Mouse (Mus musculus) limb, embryonic 10.5 days (tissue): ENCODE measurements at regions not wholly inside any gene's neighbourhood (a gene's known extent, or its start where the extent isn't known, plus 50 kb on each side); places are given as distances from the start of the nearest gene placed in this dataset.
A peak's percentile ranks its signal among the peaks of the same experiment; 100 is the strongest.

Experiments
- DNase-seq: peaks from one replicate; pipeline ENCODE4 v3.0.0-alpha.2; 2017; ENCODE audit warnings: low spot score
- H3K27ac ChIP-seq: fragments of 300-500 bp; sonication (generic); 2 replicates; pipeline ENCODE4 v1.5.1; 2016; ENCODE audit warnings: mild to moderate bottlenecking
- H3K27me3 ChIP-seq: fragments of 300-500 bp; sonication (generic); 2 replicates; pipeline ENCODE4 v1.6.1; 2016; ENCODE audit warnings: low read depth, mild to moderate bottlenecking; ENCODE audit not compliant: poor library complexity, severe bottlenecking
- H3K36me3 ChIP-seq: fragments of 300-500 bp; sonication (generic); 2 replicates; pipeline ENCODE4 v1.6.1; 2016; ENCODE audit warnings: mild to moderate bottlenecking, moderate library complexity
- H3K4me1 ChIP-seq: fragments of 300-500 bp; sonication (generic); 2 replicates; pipeline ENCODE4 v1.6.1; 2016
- H3K4me3 ChIP-seq: fragments of 300-500 bp; sonication (generic); 2 replicates; pipeline ENCODE4 v1.5.1; 2016; ENCODE audit warnings: mild to moderate bottlenecking, moderate library complexity
- H3K9me3 ChIP-seq: fragments of 300-500 bp; sonication (generic); replicated peaks from 2 replicates; pipeline ENCODE4 v1.6.1; 2016; ENCODE audit warnings: mild to moderate bottlenecking
- WGBS: fragments of 180-500 bp; shearing (Covaris S2); methylation state at CpG from one replicate; pipeline ENCODE4 v1.1.7; 2016; 5-methylcytosine and 5-hydroxymethylcytosine counted together

DNA sequence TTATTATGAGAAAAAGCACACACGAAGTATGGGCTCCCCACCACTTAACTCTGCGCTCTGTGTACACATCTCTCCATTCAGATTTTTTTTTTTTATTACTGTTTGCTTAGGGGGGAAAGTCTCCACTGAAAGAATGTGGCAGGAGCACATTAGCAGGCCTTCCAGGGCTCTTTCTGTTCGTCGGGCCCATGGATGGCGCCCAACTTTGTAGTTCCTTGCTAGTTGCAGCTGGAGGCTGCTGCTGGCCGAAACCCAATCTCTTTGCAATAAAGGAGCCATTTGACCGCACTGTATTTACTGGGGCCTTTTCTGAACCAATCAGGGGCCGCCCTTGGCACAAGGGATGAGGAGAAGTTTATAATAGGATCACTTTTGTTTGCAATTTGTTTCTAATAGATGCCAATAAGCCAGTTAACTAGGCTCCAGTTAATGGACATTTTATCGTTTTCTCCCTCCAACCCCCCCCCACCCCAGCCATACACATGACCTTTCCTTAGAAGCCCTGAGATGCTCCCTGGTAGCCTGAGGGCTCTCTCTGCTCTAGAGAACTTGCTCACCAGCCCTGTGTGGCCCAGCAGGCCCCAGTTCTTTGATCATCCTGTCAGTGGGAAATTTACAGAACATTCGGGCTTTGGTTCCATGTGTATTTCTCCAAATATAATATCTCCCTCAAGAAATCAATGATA lies 104.3 kb downstream of the Evx1 start:
- H3K9me3 ChIP-seq: no peaks in the 10 kb centered on the region
- H3K27me3 ChIP-seq: peaks cover 9% of the 10 kb centered on the region; the same call in 1 of the 2 replicates
- no peaks in the 10 kb centered on the region for H3K36me3 ChIP-seq
- H3K4me3 ChIP-seq: no peak overlapping the region
- WGBS: 26% methylated on average over 10 of the region's 10 CpGs
- H3K4me1 ChIP-seq: peaks cover 34% of the 10 kb centered on the region
- H3K27ac ChIP-seq: no peak overlapping the region
- DNase-seq: peak; percentile 57

DNA sequence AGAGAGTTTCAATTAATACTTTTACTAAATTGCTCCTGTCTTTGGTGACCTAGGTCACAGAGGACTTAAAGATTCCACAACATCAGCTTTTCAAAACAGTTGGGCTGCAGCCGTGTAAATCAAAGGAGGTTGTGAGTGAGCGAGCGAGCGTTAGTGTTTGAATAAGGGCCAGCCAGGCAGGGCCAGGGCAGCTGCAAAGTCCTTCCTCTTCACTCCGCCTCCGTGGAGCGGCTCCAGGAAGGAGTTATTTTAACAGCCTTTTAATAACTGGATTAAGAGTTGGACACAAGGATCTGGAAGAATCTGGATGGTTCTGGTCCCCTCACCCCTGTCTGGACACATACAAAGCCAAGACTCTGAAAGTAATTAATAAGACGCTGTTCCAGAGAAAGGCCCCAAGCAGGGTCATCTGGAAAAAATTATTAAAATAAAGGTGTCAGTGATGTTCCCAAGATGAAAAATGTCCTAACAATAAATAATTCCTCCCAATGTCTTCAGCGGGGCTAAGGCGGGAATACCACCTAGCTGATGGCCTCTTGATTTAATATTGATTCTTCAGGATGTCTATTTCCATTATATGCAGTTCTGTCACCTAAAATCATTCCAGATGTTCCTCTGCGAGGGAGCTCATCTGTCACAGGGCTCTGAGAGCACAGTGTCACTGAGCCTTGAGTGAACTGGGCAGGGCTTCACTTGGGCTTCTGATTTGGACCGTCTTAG lies 105.3 kb downstream of the Evx1 start:
- WGBS: 10% methylated on average over 12 of the region's 12 CpGs
- peak overlapping the region; percentile 56; the same call in 1 of the 2 replicates for H3K27ac ChIP-seq

GRCm38 (mm10) chr6:52420276-52420970 lies 107.1 kb downstream of the Evx1 start:
- Histone ChIP-seq H3K4me1 (peaks cover 34% of the 10 kb centered on the region), H3K9me3 (peaks cover 2% of the 10 kb centered on the region; the same call in 1 of the 2 replicates), H3K36me3 (no peaks in the 10 kb centered on the region), H3K27me3 (peaks cover 9% of the 10 kb centered on the region; the same call in 1 of the 2 replicates), H3K4me3 (no peak overlapping the region), H3K27ac (no peak overlapping the region)
- WGBS: 66% methylated on average over 7 of the region's 7 CpGs
- no peak for DNase-seq

More for the DNA sequence above, 105.3 kb downstream of the Evx1 start:
- Histone ChIP-seq H3K4me3 (no peak overlapping the region), H3K27me3 (peaks cover 9% of the 10 kb centered on the region; the same call in 1 of the 2 replicates), H3K9me3 (no peaks in the 10 kb centered on the region), H3K36me3 (no peaks in the 10 kb centered on the region), H3K4me1 (peaks cover 34% of the 10 kb centered on the region)
- peak; percentile 56 for DNase-seq

- Histone ChIP-seq H3K4me3 (no peak overlapping the region), H3K9me3 (peaks cover 2% of the 10 kb centered on the region; the same call in 1 of the 2 replicates), H3K27ac (no peak overlapping the region), H3K27me3 (peaks cover 9% of the 10 kb centered on the region; the same call in 1 of the 2 replicates), H3K36me3 (no peaks in the 10 kb centered on the region), H3K4me1 (peaks cover 28% of the 10 kb centered on the region)
- no peak for DNase-seq
- WGBS: 87% methylated on average over 6 of the region's 6 CpGs
Measured at GRCm38 (mm10) chr6:52421771-52422170, 108.5 kb downstream of the Evx1 start.

GRCm38 (mm10) chr6:52422686-52423085 lies 109.4 kb downstream of the Evx1 start:
- Histone ChIP-seq H3K27ac (no peak overlapping the region), H3K4me1 (peaks cover 18% of the 10 kb centered on the region), H3K27me3 (peaks cover 9% of the 10 kb centered on the region; the same call in 1 of the 2 replicates), H3K9me3 (peaks cover 2% of the 10 kb centered on the region; the same call in 1 of the 2 replicates), H3K4me3 (no peak overlapping the region), H3K36me3 (no peaks in the 10 kb centered on the region)
- 89% methylated on average over 10 of the region's 10 CpGs for WGBS
- no peak for DNase-seq

DNA sequence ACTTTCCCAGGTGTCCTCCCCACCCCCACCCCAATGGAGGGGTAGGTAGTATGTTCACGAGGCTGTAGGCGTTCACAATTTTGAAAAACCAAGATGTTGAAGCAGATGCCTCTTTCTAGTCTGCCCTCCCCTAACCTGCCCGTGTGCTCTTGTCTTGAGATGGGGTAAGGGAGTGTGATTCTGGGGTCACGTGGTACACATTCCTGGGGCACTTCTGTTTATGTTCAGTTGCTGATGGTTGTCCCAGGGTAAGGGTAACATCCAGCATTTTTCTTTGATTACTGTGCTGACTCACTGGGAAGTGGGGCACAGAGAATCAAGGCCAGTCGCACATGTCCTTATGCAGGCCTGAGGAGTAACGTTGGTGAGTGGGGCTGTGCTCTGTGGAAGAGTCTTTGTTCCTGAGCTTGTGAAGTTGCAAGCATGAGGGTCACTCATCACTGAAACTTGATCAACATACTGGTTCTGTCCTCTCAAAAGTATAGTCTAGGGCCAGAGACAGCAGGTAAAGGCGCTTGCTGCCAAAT lies 110.3 kb downstream of the Evx1 start:
- H3K4me3 ChIP-seq: no peak overlapping the region
- H3K4me1 ChIP-seq: peaks cover 17% of the 10 kb centered on the region
- H3K27ac ChIP-seq: no peak overlapping the region
- peaks cover 2% of the 10 kb centered on the region; the same call in 1 of the 2 replicates for H3K9me3 ChIP-seq
- no peak for DNase-seq
- WGBS: 78% methylated on average over 7 of the region's 7 CpGs
- H3K36me3 ChIP-seq: no peaks in the 10 kb centered on the region
- peaks cover 9% of the 10 kb centered on the region; the same call in 1 of the 2 replicates for H3K27me3 ChIP-seq

DNA sequence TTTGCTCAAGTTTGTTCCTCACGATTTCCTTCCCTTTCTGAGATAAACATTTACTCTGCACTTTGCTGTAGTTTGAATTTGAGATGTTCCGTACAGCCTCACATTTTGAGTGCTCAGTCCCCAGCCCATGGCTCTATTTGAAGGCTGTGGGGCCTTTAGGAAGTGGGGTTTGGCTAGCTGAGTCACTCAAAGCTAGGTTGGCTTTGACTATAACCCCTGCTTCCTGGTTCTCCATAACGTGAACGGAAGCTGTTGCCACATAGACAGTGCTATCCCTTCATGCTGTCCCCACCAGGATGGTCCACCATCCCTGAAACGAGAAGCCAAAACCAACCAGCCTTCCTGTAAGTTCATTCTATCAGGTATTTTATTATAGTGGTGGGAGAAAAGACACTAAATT lies 111.1 kb downstream of the Evx1 start:
- H3K27ac ChIP-seq: no peak overlapping the region
- H3K27me3 ChIP-seq: peaks cover 9% of the 10 kb centered on the region; the same call in 1 of the 2 replicates
- 93% methylated on average over 5 of the region's 5 CpGs for WGBS
- no peaks in the 10 kb centered on the region for H3K36me3 ChIP-seq
- H3K4me3 ChIP-seq: no peak overlapping the region
- H3K4me1 ChIP-seq: peaks cover 18% of the 10 kb centered on the region; the same call in 1 of the 2 replicates
- no peak for DNase-seq
- H3K9me3 ChIP-seq: peaks cover 2% of the 10 kb centered on the region; the same call in 1 of the 2 replicates

- Histone ChIP-seq H3K9me3 (peaks cover 2% of the 10 kb centered on the region; the same call in 1 of the 2 replicates), H3K36me3 (no peaks in the 10 kb centered on the region), H3K27ac (no peak overlapping the region), H3K27me3 (0 out of 2 replicates have a peak, but pooled peaks cover 4% of the 10 kb centered on the region), H3K4me1 (peaks cover 18% of the 10 kb centered on the region; the same call in 1 of the 2 replicates), H3K4me3 (no peak overlapping the region)
- 92% methylated on average over 4 of the region's 4 CpGs for WGBS
- DNase-seq: no peak
Measured at GRCm38 (mm10) chr6:52425082-52425481, 111.8 kb downstream of the Evx1 start.

DNA sequence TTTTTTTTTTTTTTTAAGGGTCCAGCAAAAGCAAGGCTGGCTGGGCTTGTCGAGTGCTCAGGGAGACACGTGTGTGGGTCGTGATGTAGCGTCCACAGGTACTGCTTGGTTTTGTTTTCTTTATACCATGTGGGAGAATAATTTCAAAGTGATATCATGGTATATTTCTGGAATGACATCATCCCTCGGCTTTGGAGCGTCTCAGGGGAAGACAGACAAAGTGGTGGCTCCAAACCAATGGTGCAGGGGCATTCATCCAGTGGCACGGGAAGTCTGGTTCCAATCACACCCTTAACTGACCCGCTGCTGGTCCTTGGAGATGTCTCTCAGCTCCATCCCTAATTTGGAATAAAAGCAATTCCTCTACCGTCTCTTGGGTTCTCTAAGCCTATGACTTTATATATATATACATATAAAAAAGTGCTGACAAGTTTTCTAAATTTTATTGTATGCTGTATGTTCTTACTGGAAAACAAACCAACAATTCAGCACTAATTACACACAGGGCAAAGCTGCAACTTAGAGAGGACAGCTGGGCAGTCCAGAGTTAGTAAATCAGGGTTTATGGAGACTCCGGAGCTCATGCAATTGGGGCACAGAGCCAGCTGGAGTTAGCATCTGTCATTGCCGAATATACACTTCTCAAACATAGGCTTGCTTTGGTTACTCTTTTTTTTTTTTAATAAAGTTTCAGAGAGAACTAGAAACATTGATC lies 115.3 kb downstream of the Evx1 start:
- H3K27ac ChIP-seq: no peak overlapping the region
- H3K4me1 ChIP-seq: peaks cover 15% of the 10 kb centered on the region; the same call in 1 of the 2 replicates
- no peak overlapping the region for H3K4me3 ChIP-seq
- 67% methylated on average over 11 of the region's 11 CpGs for WGBS
- no peak for DNase-seq
- no peaks in the 10 kb centered on the region for H3K36me3 ChIP-seq
- H3K9me3 ChIP-seq: peaks cover 2% of the 10 kb centered on the region; the same call in 1 of the 2 replicates
- H3K27me3 ChIP-seq: no peaks in the 10 kb centered on the region

- no peak for DNase-seq
- H3K27me3 ChIP-seq: no peaks in the 10 kb centered on the region
- WGBS: 84% methylated on average over 5 of the region's 5 CpGs
Measured at GRCm38 (mm10) chr6:52429204-52429552, 115.9 kb downstream of the Evx1 start.

GRCm38 (mm10) chr6:52433234-52433633 lies 119.9 kb downstream of the Evx1 start:
- Histone ChIP-seq H3K27ac (no peak overlapping the region), H3K4me3 (no peak overlapping the region), H3K27me3 (no peaks in the 10 kb centered on the region), H3K4me1 (peaks cover 13% of the 10 kb centered on the region; the same call in 1 of the 2 replicates), H3K36me3 (no peaks in the 10 kb centered on the region), H3K9me3 (no peaks in the 10 kb centered on the region)
- no peak for DNase-seq
- WGBS: 73% methylated on average over 2 of the region's 2 CpGs

More at GRCm38 (mm10) chr6:52429204-52429552, 115.9 kb downstream of the Evx1 start:
- Histone ChIP-seq H3K4me1 (peaks cover 15% of the 10 kb centered on the region; the same call in 1 of the 2 replicates), H3K27ac (no peak overlapping the region), H3K4me3 (no peak overlapping the region), H3K36me3 (no peaks in the 10 kb centered on the region), H3K9me3 (peaks cover 2% of the 10 kb centered on the region; the same call in 1 of the 2 replicates)

DNA sequence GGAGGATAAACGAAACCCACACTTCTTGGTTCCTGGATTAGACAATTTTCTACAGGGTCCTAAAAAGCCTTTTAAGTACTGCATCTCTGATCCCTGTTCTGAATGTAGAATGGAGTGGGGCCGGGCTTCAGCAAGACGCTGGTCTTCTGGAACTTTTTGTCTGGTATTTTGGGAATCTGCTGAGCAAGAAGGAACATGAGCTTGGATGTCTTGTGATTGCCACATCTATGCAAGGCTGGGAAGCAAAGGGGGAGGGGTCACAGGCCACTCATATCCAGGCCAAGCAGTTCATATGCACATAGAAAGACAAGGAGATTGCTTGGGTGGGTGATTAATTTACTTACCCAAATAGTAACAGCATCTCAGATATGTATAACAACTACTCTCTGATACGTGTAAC lies 121.5 kb downstream of the Evx1 start:
- Histone ChIP-seq H3K36me3 (no peaks in the 10 kb centered on the region), H3K4me1 (peaks cover 2% of the 10 kb centered on the region; the same call in 1 of the 2 replicates), H3K27me3 (no peaks in the 10 kb centered on the region), H3K27ac (no peak overlapping the region), H3K4me3 (no peak overlapping the region), H3K9me3 (no peaks in the 10 kb centered on the region)
- 74% methylated on average over 4 of the region's 4 CpGs for WGBS
- no peak for DNase-seq
